Comparison of ENCODE assay signal across 13 mouse cellular contexts in genomic region chr15:101320010-101320617, GRCm38 (mm10). TPM values are rescaled to one million over a fixed set of nuclear protein-coding genes. Genes with fewer than 3 reads are reported as not detected.
A peak's percentile ranks its signal among the peaks of the same experiment; 100 is the strongest.
DNase-seq lines count a peak whose midpoint lies in the region; ATAC-seq and TF ChIP-seq lines count a peak whose summit lies in the region.
"Had no signal": no experiment of that assay in that cellular context is flagged by ENCODE, and none has a peak within 500 bp of the region (broad histone marks: within the 10 kb centered on the region; RNA-seq: fewer than 3 reads in every experiment).

No protein-coding gene starts in this region.

- H3K27ac ChIP-seq in kidney, adult 2 months (ENCODE audit: insufficient read depth, low read depth, low read length) = peak overlapping the region; percentile 81
- H3K27ac ChIP-seq: liver, embryonic 14.5 days had no signal

- H3K9me3 ChIP-seq in megakaryocyte, embryonic 14.5 days = peaks cover 3% of the 10 kb centered on the region

- H3K4me2 ChIP-seq in myocyte (ENCODE audit: low read depth) = peak overlapping the region; percentile 71
- H3K4me2 ChIP-seq: midbrain, embryonic 11.5 days had no signal

- WGBS in kidney, adult 2 months = 70% methylated on average over 6 of the region's 6 CpGs

- H3K27me3 ChIP-seq in kidney, adult 2 months (replicated peaks; ENCODE audit: control insufficient read depth, insufficient read depth, low read length) = no peaks in the 10 kb centered on the region
- peaks cover 14% of the 10 kb centered on the region for H3K27me3 ChIP-seq in megakaryocyte, embryonic 14.5 days (replicated peaks)
- H3K27me3 ChIP-seq in myocyte (ENCODE audit: control insufficient read depth, insufficient read depth, insufficient read length) = no peaks in the 10 kb centered on the region

- no peak for ATAC-seq in megakaryocyte, adult 5-6 weeks (ENCODE audit: poor library complexity, severe bottlenecking)
- peak; percentile 10; the same call in 1 of the 2 replicates for ATAC-seq in common myeloid progenitor, adult 5-6 weeks (replicated peaks; ENCODE audit: low read depth, poor library complexity, severe bottlenecking)

- no peaks in the 10 kb centered on the region for H3K36me3 ChIP-seq in kidney, adult 2 months (ENCODE audit: control insufficient read depth, insufficient read depth, low read length)
- no peaks in the 10 kb centered on the region for H3K36me3 ChIP-seq in megakaryocyte, embryonic 14.5 days (replicated peaks; ENCODE audit: low read length)
- no peaks in the 10 kb centered on the region for H3K36me3 ChIP-seq in myocyte (ENCODE audit: control insufficient read depth, insufficient read depth)

- no peak overlapping the region for H3K4me3 ChIP-seq in kidney, adult 2 months (ENCODE audit: insufficient read depth, low read depth, low read length)
- H3K4me3 ChIP-seq in megakaryocyte, embryonic 14.5 days (replicated peaks) = peak overlapping the region; percentile 82
- no peak overlapping the region for H3K4me3 ChIP-seq in myocyte

- TF ChIP-seq CTCF in kidney, adult 2 months (conservative IDR thresholded peaks at IDR 0.05; ENCODE audit: insufficient read depth, insufficient read length, low read depth, low read length) = no peak

- no peaks in the 10 kb centered on the region for H3K79me2 ChIP-seq in myocyte (ENCODE audit: control insufficient read depth, insufficient read depth)

- peaks cover 9% of the 10 kb centered on the region for H3K4me1 ChIP-seq in kidney, adult 2 months (ENCODE audit: control insufficient read depth, insufficient read depth, low read length)
- peaks cover 82% of the 10 kb centered on the region for H3K4me1 ChIP-seq in megakaryocyte, embryonic 14.5 days

- no peak for DNase-seq in kidney, adult 2 months
- DNase-seq in kidney, adult 8-10 months = no peak
- DNase-seq in spleen, postnatal 10 days (ENCODE audit: low spot score in 2 of 2) = no peak
- no peak for DNase-seq in cerebellum, postnatal 36 days
- DNase-seq: cerebellum, adult 11 months; thymus, adult 2 months had no signal

- TF ChIP-seq POLR2A in kidney, adult 2 months (IDR thresholded peaks at IDR 0.05; ENCODE audit: low read depth, low read length) = no peak
- TF ChIP-seq POLR2A in myocyte (IDR thresholded peaks at IDR 0.05; ENCODE audit: insufficient read length, low read depth) = no peak

- H3ac ChIP-seq in myocyte (ENCODE audit: control insufficient read depth, insufficient read length) = no peak overlapping the region

TF ChIP-seq in myocyte, 11 proteins besides CTCF, POLR2A, EP300 and RAD21:
- TF ChIP-seq MYOD1 (IDR thresholded peaks at IDR 0.05; ENCODE audit: control insufficient read depth in 1 of 3, insufficient read length in 2 of 3, low read depth in 2 of 3) (no peak), USF1 (IDR thresholded peaks at IDR 0.05; ENCODE audit: low read depth) (no peak), TCF3 (IDR thresholded peaks at IDR 0.05; ENCODE audit: insufficient read length, low read depth) (no peak), REST (IDR thresholded peaks at IDR 0.05; ENCODE audit: insufficient read depth, insufficient read length) (no peak), POLR2AphosphoS2 (IDR thresholded peaks at IDR 0.05; ENCODE audit: insufficient read length, low read depth) (no peak), TCF12 (IDR thresholded peaks at IDR 0.05; ENCODE audit: insufficient read depth, poor library complexity, severe bottlenecking) (no peak), E2F4 (IDR thresholded peaks at IDR 0.05; ENCODE audit: insufficient read depth) (no peak), SRF (IDR thresholded peaks at IDR 0.05; ENCODE audit: control insufficient read depth, insufficient read length, low read depth) (no peak), MYOG (IDR thresholded peaks at IDR 0.05; ENCODE audit: control insufficient read depth in 1 of 3, insufficient read depth in 1 of 3, insufficient read length in 2 of 3, low read depth in 2 of 3) (no peak), CEBPB (IDR thresholded peaks at IDR 0.05; ENCODE audit: insufficient read depth, poor library complexity, severe bottlenecking) (no peak), MAX (IDR thresholded peaks at IDR 0.05; ENCODE audit: low read depth) (no peak)

RNA-seq across cellular contexts. Expression of gene 6030408B16Rik, which starts 27.1 kb away (rescaled TPM):
- polyA plus RNA-seq in kidney, adult 2 months (2012; rRNA removed) = 0.13 and 0.37 TPM in 2 replicates
- 2.1 TPM in 1 of 2 replicates, not detected in the other for polyA plus RNA-seq in megakaryocyte, embryonic 14.5 days (2012; ENCODE audit: insufficient read depth, low replicate concordance)
- total RNA-seq in megakaryocyte, adult 5-6 weeks (2015) = not detected in 2 replicates
- total RNA-seq in megakaryocyte, adult 5-6 weeks (2017) = not detected in 2 replicates
- 0.78 TPM in 1 of 2 replicates, not detected in the other for total RNA-seq in common myeloid progenitor, adult 5-6 weeks (2017)
- 0.16 TPM for polyA plus RNA-seq in myocyte (2012; fragmentation: generic; extraction: Trizol)
- polyA plus RNA-seq: midbrain, embryonic 11.5 days had no signal

RNA-seq across cellular contexts. Expression of gene Atg101, which starts 36.0 kb away (rescaled TPM):
- polyA plus RNA-seq in kidney, adult 2 months (2012; rRNA removed) = 46.1 and 48.7 TPM in 2 replicates
- polyA plus RNA-seq in megakaryocyte, embryonic 14.5 days (2012; ENCODE audit: insufficient read depth, low replicate concordance) = 36.9 and 65.9 TPM in 2 replicates
- 8.2 and 12.1 TPM in 2 replicates for total RNA-seq in megakaryocyte, adult 5-6 weeks (2015)
- total RNA-seq in megakaryocyte, adult 5-6 weeks (2017) = 53.3 and 58.0 TPM in 2 replicates
- total RNA-seq in common myeloid progenitor, adult 5-6 weeks (2017) = 30.7 and 34.8 TPM in 2 replicates
- polyA plus RNA-seq in myocyte (2012; fragmentation: generic; extraction: Trizol) = 110 TPM

RNA-seq across cellular contexts. Expression of gene Krt80, which starts 49.8 kb away (rescaled TPM):
- polyA plus RNA-seq in kidney, adult 2 months (2012; rRNA removed) = 14.2 and 14.7 TPM in 2 replicates
- polyA plus RNA-seq in megakaryocyte, embryonic 14.5 days (2012; ENCODE audit: insufficient read depth, low replicate concordance) = 0.63 TPM in 1 of 2 replicates, not detected in the other
- 44.3 and 45.8 TPM in 2 replicates for total RNA-seq in megakaryocyte, adult 5-6 weeks (2015)
- total RNA-seq in megakaryocyte, adult 5-6 weeks (2017) = 31.7 and 37.8 TPM in 2 replicates
- total RNA-seq in common myeloid progenitor, adult 5-6 weeks (2017) = 1.5 and 1.7 TPM in 2 replicates
- 7.7 TPM for polyA plus RNA-seq in myocyte (2012; fragmentation: generic; extraction: Trizol)
- polyA plus RNA-seq: midbrain, embryonic 11.5 days; neural tube, embryonic 11.5 days had no signal
